Mouse (Mus musculus) embryonic fibroblast, embryonic 13.5 days (primary cell): Measurements from ENCODE around the gene Chd5.

Experiments used
- CTCF ChIP-seq: IDR thresholded peaks from 2 replicates; pipeline ENCODE4 v1.5.1; 2011; ENCODE audit warnings: mild to moderate bottlenecking, control low read depth, low read length, moderate library complexity, borderline replicate concordance; ENCODE audit not compliant: insufficient read depth
- POLR2A ChIP-seq: IDR thresholded peaks from 2 replicates; pipeline ENCODE4 v1.6.1; 2011; ENCODE audit warnings: low read depth, mild to moderate bottlenecking, control low read depth, low read length, moderate library complexity

- TF ChIP-seq CTCF: no peak
- no peak for TF ChIP-seq POLR2A
These were observed 11.5 kb downstream of the Chd5 start for GRCm38 (mm10) chr4:152349837-152350381.
